Mouse (Mus musculus) c-Kit-negative CD71-positive TER-119-positive erythroid progenitor cells, embryonic 14.5 days (primary cell): Measurements from ENCODE around the gene Olfr906.

Experiments
- DNase-seq: peaks from one replicate; pipeline ENCODE4 v3.0.0-alpha.2; 2013; ENCODE audit warnings: low read depth, low spot score

Olfr906 gene

DNA sequence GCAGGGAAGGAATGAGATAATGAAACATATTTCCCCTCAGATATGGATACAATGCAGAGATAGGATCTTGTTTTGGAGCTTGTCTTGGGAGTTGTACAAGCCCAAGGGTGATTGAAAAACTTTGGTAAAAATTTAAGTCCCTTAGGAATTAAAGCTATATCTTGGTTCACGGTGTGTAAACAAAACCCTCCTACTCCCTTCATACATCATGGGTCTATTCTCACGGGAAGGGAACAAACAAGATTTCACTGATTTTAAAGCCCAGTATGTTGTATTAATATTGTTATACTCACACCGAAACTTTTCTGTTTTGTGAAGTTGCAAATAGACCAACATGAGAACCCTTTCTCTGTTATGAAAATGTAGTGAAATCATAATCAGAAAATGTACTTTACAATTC, at the start of gene Olfr906:
Gene Olfr906, plus strand, starts transcription at position 301 of the 400 bp plus-strand sequence.
- no peak for DNase-seq

- DNase-seq = no peak
These were observed 39.5 kb upstream of the Olfr906 start, which contains the start of gene Olfr902 for GRCm38 (mm10) chr9:38447352-38447751. Olfr902 (plus strand) TSS chr9:38447652.

DNA sequence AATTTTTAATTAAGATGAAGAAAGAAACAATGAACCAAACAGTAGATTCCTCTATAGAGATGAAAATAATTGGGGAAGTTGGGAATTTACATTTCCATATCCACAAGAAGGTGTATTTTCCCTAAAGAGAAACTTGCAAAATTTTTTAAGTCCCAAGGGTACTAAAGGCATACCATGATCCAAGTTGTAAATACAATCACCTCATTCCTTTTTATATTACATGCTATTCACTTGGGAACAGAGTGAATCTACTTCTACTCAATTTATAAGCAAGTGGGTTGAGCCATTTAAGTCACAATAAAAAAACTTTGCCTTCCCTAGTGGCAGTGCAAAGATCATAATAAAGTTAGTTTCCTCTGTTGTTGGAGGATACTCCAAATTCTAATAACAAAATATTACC, 24.0 kb upstream of the Olfr906 start, which contains the start of gene Olfr904:
Gene Olfr904, plus strand, starts transcription at position 301 of the 400 bp plus-strand sequence.
- DNase-seq = no peak

GRCm38 (mm10) chr9:38470807-38471206, 16.1 kb upstream of the Olfr906 start, which contains the start of gene Olfr905:
Olfr905 (plus strand) TSS chr9:38471107.
- DNase-seq = no peak

DNA sequence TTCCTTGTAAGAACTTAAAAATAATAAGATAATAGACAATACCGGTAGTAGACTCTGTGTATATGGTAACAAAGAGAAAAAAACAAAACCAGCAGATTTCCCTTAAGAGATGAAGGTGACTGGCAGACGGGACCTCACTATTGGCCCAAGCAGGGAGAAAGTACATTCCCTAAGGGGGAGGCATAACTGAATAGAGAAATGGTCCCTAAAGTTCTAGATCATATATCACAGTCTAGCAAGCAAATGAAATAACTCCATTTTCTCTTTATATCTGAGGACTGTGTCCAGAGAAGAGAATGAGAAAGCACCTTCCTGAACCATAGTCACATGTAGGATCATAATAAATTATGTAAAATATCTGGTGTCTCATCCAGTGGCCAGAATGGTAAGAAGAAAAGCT, 8.6 kb downstream of the Olfr906 start, which contains the start of gene Olfr907:
Gene Olfr907, plus strand, starts transcription at position 301 of the 400 bp plus-strand sequence.
- no peak for DNase-seq

- no peak for DNase-seq
These were observed 25.5 kb downstream of the Olfr906 start for GRCm38 (mm10) chr9:38512353-38512752.

GRCm38 (mm10) chr9:38521280-38521679, 34.4 kb downstream of the Olfr906 start, which contains the start of gene Olfr911-ps1:
Olfr911-ps1 (plus strand) TSS chr9:38521580.
- DNase-seq = no peak

DNA sequence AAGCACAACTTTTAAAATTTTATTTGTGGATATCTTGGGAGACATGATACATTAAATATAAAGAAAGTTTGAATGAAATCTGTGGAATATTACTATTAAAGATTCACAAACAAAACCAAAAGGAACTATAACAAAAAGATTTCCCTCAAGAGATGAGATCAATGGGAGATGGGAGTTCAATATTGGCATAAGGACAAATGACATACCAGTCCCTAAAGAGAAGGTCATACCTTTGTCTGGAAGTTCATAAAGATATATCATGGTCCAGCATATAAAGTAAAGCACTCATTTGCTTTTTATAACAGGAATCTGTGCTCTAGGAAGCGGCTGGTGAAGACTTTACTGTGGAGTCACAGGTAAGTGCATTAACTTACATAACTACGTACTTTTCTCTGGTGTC, 50.7 kb downstream of the Olfr906 start, which contains the start of gene Olfr910:
Gene Olfr910, plus strand, starts transcription at position 301 of the 400 bp plus-strand sequence.
- no peak for DNase-seq
